Mouse (Mus musculus) embryonic fibroblast, embryonic 13.5 days (primary cell): ENCODE measurements around the gene Fam229b. TPM values are rescaled to one million over a fixed set of nuclear protein-coding genes. Genes with fewer than 3 reads are reported as not detected.

Experiments used
- H3K27ac ChIP-seq: 2 replicates; pipeline ENCODE4 v1.5.1; 2012; ENCODE audit warnings: low read length, control low read depth, inconsistent platforms; ENCODE audit not compliant: insufficient read depth
- H3K4me1 ChIP-seq: 2 replicates; pipeline ENCODE4 v1.6.1; 2011; ENCODE audit warnings: low read length; ENCODE audit not compliant: control insufficient read depth, insufficient read depth
- H3K4me3 ChIP-seq: 2 replicates; pipeline ENCODE4 v1.5.1; 2011; ENCODE audit warnings: mild to moderate bottlenecking, control low read depth, low read length; ENCODE audit not compliant: insufficient read depth
- CTCF ChIP-seq: IDR thresholded peaks from 2 replicates; pipeline ENCODE4 v1.5.1; 2011; ENCODE audit warnings: mild to moderate bottlenecking, control low read depth, low read length, moderate library complexity, borderline replicate concordance; ENCODE audit not compliant: insufficient read depth
- POLR2A ChIP-seq: IDR thresholded peaks from 2 replicates; pipeline ENCODE4 v1.6.1; 2011; ENCODE audit warnings: low read depth, mild to moderate bottlenecking, control low read depth, low read length, moderate library complexity
- polyA plus RNA-seq: library from polyadenylated mRNA; stranded (reverse); fragments of >200 nt; gene quantifications from 2 replicates; pipeline ENCODE4 v1.2.4, GENCODE M21; 2011; ENCODE audit warnings: low read depth; ENCODE audit not compliant: missing spikeins, insufficient read length

Gene Fam229b
- polyA plus RNA-seq, 1 experiment: 9.4 TPM

GRCm38 (mm10) chr10:39138761-39139160 lies 5.0 kb upstream of the Fam229b start:
- no peak overlapping the region for H3K4me3 ChIP-seq
- no peaks in the 10 kb centered on the region for H3K4me1 ChIP-seq
- TF ChIP-seq CTCF (no peak), POLR2A (no peak)
- no peak overlapping the region for H3K27ac ChIP-seq

DNA sequence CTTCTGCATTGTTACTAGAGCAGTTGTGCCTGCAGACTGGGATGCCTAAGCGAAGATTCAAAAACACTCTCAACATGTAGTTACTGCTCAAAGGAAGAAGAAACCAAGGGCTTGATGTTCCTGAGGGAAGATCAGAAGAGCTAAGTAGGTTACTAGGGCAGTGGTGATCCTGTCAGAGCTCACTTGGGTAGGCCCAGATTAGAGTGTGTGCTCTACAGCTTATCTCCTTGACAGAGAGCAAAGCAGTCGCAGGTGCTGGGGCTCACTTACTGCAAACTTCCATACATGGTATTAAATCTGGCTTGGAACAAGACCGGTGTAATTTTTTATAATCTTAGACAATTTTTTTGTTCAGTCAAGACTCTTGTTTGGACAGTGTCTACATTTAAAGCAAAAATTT lies 4.1 kb upstream of the Fam229b start:
- TF ChIP-seq CTCF (no peak), POLR2A (no peak)
- no peak overlapping the region for H3K27ac ChIP-seq
- H3K4me1 ChIP-seq: no peaks in the 10 kb centered on the region
- no peak overlapping the region for H3K4me3 ChIP-seq

DNA sequence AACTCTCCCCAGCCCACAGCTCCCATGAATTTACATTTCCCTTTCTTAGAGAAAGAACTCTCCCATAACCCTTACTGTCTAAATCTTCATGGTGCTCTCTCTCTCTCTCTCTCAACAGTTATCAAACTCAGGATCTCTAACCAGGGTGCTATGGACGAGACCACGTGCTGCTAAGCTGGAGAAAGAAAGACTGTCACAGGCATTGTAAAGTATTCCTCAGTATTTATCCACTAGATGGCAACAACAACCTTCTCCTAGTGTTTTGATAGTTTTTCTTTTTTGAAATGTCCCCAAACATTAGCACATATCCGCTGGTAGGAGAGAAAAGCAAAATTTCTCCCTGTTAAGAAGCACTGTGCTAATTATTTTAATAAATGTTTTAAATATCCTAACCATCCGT lies 12.3 kb downstream of the Fam229b start:
- Histone ChIP-seq H3K4me1 (no peaks in the 10 kb centered on the region), H3K4me3 (no peak overlapping the region)
- TF ChIP-seq CTCF (no peak), POLR2A (no peak)

GRCm38 (mm10) chr10:39109489-39109874 lies 24.2 kb downstream of the Fam229b start:
- Histone ChIP-seq H3K4me3 (no peak overlapping the region), H3K27ac (no peak overlapping the region), H3K4me1 (no peaks in the 10 kb centered on the region)
- no peak for TF ChIP-seq POLR2A

More for the DNA sequence above, 12.3 kb downstream of the Fam229b start:
- no peak overlapping the region for H3K27ac ChIP-seq

DNA sequence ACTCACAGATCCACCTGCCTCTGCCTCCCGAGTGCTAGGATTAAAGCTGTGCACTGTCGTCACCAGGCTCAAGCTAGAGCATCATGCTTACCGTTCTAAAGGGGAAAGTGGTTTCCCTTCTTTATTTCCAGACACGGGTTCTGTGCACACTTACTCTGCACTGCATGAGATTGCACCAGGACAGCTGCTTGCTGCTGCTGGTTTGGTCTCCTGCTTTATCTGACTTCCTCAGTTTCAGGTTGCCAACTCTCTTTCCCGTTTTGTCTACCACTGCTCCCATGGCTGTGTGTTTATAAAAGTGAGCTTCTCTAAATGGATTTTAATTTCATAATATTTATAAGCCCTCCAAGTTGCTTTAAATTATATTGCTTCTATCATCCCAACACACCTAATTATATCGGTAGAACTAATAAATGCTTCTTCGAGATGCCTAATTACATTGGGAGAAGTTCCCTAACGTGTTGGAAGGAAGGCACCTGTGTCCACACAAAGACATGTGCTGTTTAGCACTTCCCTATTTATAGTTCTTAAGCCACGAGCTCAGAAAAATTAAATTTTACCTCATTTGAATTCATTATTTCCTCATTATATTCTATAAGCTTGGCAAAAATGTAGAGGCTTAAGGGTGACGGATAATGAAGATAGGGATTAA lies 24.8 kb downstream of the Fam229b start:
- Histone ChIP-seq H3K27ac (no peak overlapping the region), H3K4me1 (no peaks in the 10 kb centered on the region), H3K4me3 (no peak overlapping the region)
- no peak for TF ChIP-seq POLR2A
- no peak for TF ChIP-seq CTCF

DNA sequence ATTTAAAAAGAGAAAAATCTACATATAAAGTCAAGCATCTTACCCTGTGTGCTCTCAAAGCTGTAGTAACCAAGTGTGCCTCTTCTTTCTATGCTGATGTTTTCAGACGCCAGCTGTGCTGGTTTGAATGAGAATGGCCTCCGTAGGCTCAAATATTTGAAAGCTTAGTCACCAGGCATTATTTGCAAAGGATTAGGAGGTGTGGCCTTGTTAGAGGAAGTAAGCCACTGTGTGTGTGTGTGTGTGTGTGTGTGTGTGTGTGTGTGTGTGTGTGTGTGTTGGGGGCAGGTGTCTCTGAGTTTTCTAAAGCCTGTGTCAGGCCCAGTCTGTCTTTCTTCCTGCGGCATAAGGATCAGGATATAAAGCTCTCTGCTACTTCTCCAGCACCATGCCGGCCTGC lies 26.8 kb downstream of the Fam229b start:
- H3K4me1 ChIP-seq: no peaks in the 10 kb centered on the region
- no peak overlapping the region for H3K4me3 ChIP-seq
- no peak overlapping the region for H3K27ac ChIP-seq
- TF ChIP-seq POLR2A (no peak), CTCF (no peak)

GRCm38 (mm10) chr10:39106413-39106812 lies 27.3 kb downstream of the Fam229b start:
- no peak overlapping the region for H3K27ac ChIP-seq
- no peaks in the 10 kb centered on the region for H3K4me1 ChIP-seq
- H3K4me3 ChIP-seq: no peak overlapping the region
- TF ChIP-seq CTCF (no peak), POLR2A (no peak)

- H3K27ac ChIP-seq: no peak overlapping the region
- H3K4me3 ChIP-seq: no peak overlapping the region
- no peaks in the 10 kb centered on the region for H3K4me1 ChIP-seq
- TF ChIP-seq CTCF: no peak
- no peak for TF ChIP-seq POLR2A
These were observed 28.8 kb downstream of the Fam229b start for GRCm38 (mm10) chr10:39104803-39105449.

DNA sequence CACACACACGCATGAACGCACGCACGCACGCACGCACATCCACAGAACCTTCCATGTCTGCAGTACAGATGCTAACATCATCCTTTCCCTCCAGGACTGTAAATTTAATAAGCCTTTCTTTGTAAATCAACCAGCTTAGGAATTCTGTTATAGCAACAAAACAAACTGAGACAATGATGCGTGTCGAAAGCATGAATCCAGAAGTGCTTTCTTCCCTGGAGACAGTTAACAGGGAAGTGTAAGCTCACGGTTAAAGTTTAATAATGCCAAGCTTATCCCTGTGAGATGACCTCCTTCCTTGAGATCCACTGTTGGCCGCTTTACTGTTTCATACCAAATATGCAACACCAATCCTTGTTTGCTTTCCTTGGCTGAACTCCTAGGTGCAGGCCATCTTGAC lies 35.0 kb downstream of the Fam229b start:
- H3K4me1 ChIP-seq: no peaks in the 10 kb centered on the region
- no peak overlapping the region for H3K27ac ChIP-seq
- H3K4me3 ChIP-seq: no peak overlapping the region
- TF ChIP-seq CTCF: no peak
- TF ChIP-seq POLR2A: no peak

GRCm38 (mm10) chr10:39096981-39097380 lies 36.7 kb downstream of the Fam229b start:
- Histone ChIP-seq H3K4me1 (no peaks in the 10 kb centered on the region), H3K27ac (no peak overlapping the region), H3K4me3 (no peak overlapping the region)
- TF ChIP-seq CTCF: no peak
- TF ChIP-seq POLR2A: no peak
